Mouse (Mus musculus): ENCODE data around the gene Ear14. TPM values are rescaled to one million over a fixed set of nuclear protein-coding genes. Genes with fewer than 3 reads are reported as not detected.
"Not testable (repeated sequence)": the region's sequence is repeated elsewhere in the genome, so short reads cannot be mapped to it uniquely, and the experiment has no call there.

Ear14 gene
- polyA plus RNA-seq, 1 experiment from 2014 or later: not detected

DNA sequence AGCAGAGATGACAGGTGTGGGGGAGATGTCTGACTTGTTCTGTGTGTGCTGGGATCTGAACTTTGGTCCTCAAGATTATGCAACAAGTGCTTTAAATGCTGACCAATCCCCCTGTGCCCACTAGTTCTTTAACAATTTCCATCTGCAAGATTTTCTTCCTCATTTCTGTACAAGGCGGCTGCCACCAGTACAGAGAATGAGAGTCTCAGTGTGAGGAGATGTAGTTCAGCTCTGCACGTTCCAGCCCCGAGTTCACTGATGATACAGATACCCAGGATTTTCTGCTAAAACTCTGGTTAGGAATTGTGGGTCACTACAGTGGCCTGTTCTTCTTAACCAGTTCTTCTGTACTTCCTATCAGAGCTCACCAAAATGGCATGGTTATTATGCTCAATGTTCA lies 16.9 kb downstream of the Ear14 start:
- not testable (repeated sequence) for H3K4me2 ChIP-seq (ENCODE audit: low read depth, low read length); ATAC-seq (replicated peaks; ENCODE audit: insufficient number of reproducible peaks, low FRiP score, low TSS enrichment, low read depth); H3K4me1 ChIP-seq (ENCODE audit: control insufficient read depth, insufficient read depth, low read length); H3K27ac ChIP-seq (replicated peaks; ENCODE audit: low read depth, low read length); H3K9ac ChIP-seq (replicated peaks; ENCODE audit: low read length); H3K36me3 ChIP-seq (replicated peaks; ENCODE audit: control insufficient read depth, insufficient read depth, low read depth, low read length); H3K4me3 ChIP-seq (ENCODE audit: low read depth, low read length); H3K9me3 ChIP-seq (replicated peaks; ENCODE audit: control insufficient read depth, low read length); DNase-seq (ENCODE audit: low spot score); H3K27me3 ChIP-seq (ENCODE audit: control insufficient read depth, insufficient read depth, low read length)
- WGBS: 90% methylated on average over 3 of the region's 3 CpGs

DNA sequence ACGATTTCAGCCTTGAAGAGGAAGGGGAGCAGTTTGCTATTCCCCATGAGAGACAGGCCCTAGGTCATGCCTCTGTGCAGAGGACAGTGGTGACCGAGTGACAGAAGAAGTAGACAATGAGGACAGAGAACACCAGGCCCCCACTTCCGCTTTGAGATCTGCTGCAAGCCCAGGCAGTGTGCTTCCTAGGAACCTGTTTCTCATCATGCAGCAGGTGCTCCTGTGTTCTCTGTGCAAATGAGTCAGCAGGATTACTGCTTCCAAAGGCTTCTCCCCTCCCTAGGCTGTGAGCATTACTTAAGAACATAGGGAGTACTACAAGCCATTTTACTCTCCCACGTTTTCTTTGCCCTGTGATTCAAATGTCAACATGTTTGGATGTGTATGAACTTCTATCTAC lies 26.5 kb downstream of the Ear14 start:
- not testable (repeated sequence) for H3K4me3 ChIP-seq (ENCODE audit: low read depth, low read length); H3K9ac ChIP-seq (replicated peaks; ENCODE audit: low read length); H3K36me3 ChIP-seq (replicated peaks; ENCODE audit: control insufficient read depth, insufficient read depth, low read depth, low read length); H3K27me3 ChIP-seq (ENCODE audit: control insufficient read depth, insufficient read depth, low read length); DNase-seq (ENCODE audit: low spot score); H3K27ac ChIP-seq (replicated peaks; ENCODE audit: low read depth, low read length); H3K4me2 ChIP-seq (ENCODE audit: low read depth, low read length); ATAC-seq (replicated peaks; ENCODE audit: insufficient number of reproducible peaks, low FRiP score, low TSS enrichment, low read depth); H3K4me1 ChIP-seq (ENCODE audit: control insufficient read depth, insufficient read depth, low read length); H3K9me3 ChIP-seq (replicated peaks; ENCODE audit: control insufficient read depth, low read length)
- 52% methylated on average over 4 of the region's 4 CpGs for WGBS

DNA sequence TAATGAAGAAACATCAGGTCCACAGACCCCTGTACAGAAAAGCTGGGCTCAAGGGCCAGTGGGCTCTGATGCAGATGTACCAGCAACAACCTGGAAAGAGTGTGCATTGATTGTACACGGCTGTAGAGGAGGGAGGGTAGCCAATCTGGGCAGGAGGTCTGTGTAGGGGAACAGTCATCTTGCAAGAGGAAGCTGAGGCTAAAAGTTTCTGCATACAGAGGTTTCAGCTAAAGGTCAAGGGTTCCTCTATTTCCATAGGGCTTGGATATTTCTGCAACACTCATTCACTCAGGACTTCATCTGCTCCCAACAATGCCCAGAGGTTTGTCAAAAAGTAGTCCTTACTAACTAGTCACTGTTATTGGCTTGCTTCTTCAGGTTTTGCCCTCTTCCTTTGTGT lies 34.3 kb downstream of the Ear14 start:
- 84% methylated on average over 1 of the region's 1 CpGs for WGBS
- DNase-seq (ENCODE audit: low spot score); H3K36me3 ChIP-seq (replicated peaks; ENCODE audit: control insufficient read depth, insufficient read depth, low read depth, low read length); H3K27ac ChIP-seq (replicated peaks; ENCODE audit: low read depth, low read length); H3K4me1 ChIP-seq (ENCODE audit: control insufficient read depth, insufficient read depth, low read length); ATAC-seq (replicated peaks; ENCODE audit: insufficient number of reproducible peaks, low FRiP score, low TSS enrichment, low read depth); H3K4me3 ChIP-seq (ENCODE audit: low read depth, low read length); H3K9me3 ChIP-seq (replicated peaks; ENCODE audit: control insufficient read depth, low read length); H3K9ac ChIP-seq (replicated peaks; ENCODE audit: low read length); H3K4me2 ChIP-seq (ENCODE audit: low read depth, low read length); H3K27me3 ChIP-seq (ENCODE audit: control insufficient read depth, insufficient read depth, low read length): not testable (repeated sequence)

DNA sequence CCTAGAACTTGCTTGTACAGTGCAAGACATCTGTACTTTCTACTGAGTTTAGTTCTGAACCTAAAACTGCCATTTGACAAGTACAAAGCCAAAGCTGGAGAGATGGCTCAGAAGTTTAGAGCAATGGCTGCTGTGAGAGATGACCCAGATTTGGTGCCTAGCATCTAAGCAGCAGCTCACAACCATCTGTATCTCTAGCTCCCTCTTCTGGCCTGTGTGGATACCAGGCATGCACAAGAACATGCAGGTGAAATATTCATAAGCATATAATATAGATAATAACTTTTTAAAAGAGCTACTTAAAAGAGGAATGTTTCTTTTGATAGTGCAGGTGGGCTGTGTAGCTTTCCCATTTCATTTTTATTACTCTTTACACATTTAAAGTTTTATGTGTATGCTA lies 37.7 kb downstream of the Ear14 start:
- DNase-seq (ENCODE audit: low spot score) (peak; percentile 67), ATAC-seq (replicated peaks; ENCODE audit: insufficient number of reproducible peaks, low FRiP score, low TSS enrichment, low read depth) (no peak)
- H3K36me3 ChIP-seq (replicated peaks; ENCODE audit: control insufficient read depth, insufficient read depth, low read depth, low read length): no peaks in the 10 kb centered on the region
- H3K9me3 ChIP-seq (replicated peaks; ENCODE audit: control insufficient read depth, low read length): no peaks in the 10 kb centered on the region
- no peak overlapping the region for H3K9ac ChIP-seq (replicated peaks; ENCODE audit: low read length)
- H3K4me1 ChIP-seq (ENCODE audit: control insufficient read depth, insufficient read depth, low read length): no peaks in the 10 kb centered on the region
- no peaks in the 10 kb centered on the region for H3K27me3 ChIP-seq (ENCODE audit: control insufficient read depth, insufficient read depth, low read length)
- H3K4me3 ChIP-seq (ENCODE audit: low read depth, low read length): no peak overlapping the region
- no peak overlapping the region for H3K4me2 ChIP-seq (ENCODE audit: low read depth, low read length)
- H3K27ac ChIP-seq (replicated peaks; ENCODE audit: low read depth, low read length): no peak overlapping the region

DNA sequence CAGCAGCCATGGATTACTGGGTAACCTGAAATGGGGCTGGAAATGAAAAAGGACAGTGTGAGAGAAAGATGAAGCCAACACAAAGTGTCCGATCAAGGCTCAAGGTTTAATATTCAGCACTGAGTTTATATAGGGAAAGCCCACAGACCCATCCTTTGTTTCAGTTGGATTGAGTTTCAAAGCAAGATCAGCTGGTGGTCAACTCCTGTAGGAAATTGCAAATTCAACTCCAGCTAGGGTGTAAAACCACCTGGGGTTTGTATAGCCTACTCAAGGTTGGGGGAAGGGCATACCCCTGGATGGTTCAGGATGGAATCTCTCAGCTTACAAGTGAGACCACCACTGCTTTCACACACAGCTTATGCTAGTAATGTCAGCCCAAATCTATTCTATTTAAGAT lies 44.5 kb downstream of the Ear14 start:
- H3K27ac ChIP-seq (replicated peaks; ENCODE audit: low read depth, low read length): no peak overlapping the region
- no peaks in the 10 kb centered on the region for H3K9me3 ChIP-seq (replicated peaks; ENCODE audit: control insufficient read depth, low read length)
- 86% methylated on average over 1 of the region's 1 CpGs for WGBS
- no peak overlapping the region for H3K4me3 ChIP-seq (ENCODE audit: low read depth, low read length)
- H3K4me1 ChIP-seq (ENCODE audit: control insufficient read depth, insufficient read depth, low read length): no peaks in the 10 kb centered on the region
- no peak overlapping the region for H3K9ac ChIP-seq (replicated peaks; ENCODE audit: low read length)
- H3K36me3 ChIP-seq (replicated peaks; ENCODE audit: control insufficient read depth, insufficient read depth, low read depth, low read length): no peaks in the 10 kb centered on the region
- no peak overlapping the region for H3K4me2 ChIP-seq (ENCODE audit: low read depth, low read length)
- H3K27me3 ChIP-seq (ENCODE audit: control insufficient read depth, insufficient read depth, low read length): no peaks in the 10 kb centered on the region
- ATAC-seq (replicated peaks; ENCODE audit: insufficient number of reproducible peaks, low FRiP score, low TSS enrichment, low read depth): no peak
- no peak for DNase-seq (ENCODE audit: low spot score)

DNA sequence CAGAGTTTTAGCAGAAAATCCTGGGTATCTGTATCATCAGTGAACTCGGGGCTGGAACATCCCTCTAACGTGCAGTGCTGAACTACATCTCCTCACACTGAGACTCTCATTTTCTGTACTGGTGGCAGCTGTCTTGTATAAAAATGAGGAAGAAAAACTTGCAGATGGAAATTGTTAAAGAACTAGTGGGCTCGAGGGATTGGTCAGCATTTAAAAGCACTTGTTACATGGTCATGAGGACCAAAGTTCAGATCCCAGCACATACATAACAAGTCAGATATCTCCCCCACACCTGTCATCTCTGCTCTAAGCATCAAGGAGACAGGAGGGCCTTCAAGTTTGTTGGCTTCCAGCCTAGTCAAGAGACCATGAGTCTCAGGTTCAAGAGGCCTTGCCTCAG lies 47.2 kb downstream of the Ear14 start:
- no peaks in the 10 kb centered on the region for H3K27me3 ChIP-seq (ENCODE audit: control insufficient read depth, insufficient read depth, low read length)
- no peak overlapping the region for H3K9ac ChIP-seq (replicated peaks; ENCODE audit: low read length)
- no peaks in the 10 kb centered on the region for H3K4me1 ChIP-seq (ENCODE audit: control insufficient read depth, insufficient read depth, low read length)
- H3K36me3 ChIP-seq (replicated peaks; ENCODE audit: control insufficient read depth, insufficient read depth, low read depth, low read length): no peaks in the 10 kb centered on the region
- H3K4me2 ChIP-seq (ENCODE audit: low read depth, low read length): no peak overlapping the region
- no peak overlapping the region for H3K4me3 ChIP-seq (ENCODE audit: low read depth, low read length)
- 81% methylated on average over 3 of the region's 3 CpGs for WGBS
- H3K27ac ChIP-seq (replicated peaks; ENCODE audit: low read depth, low read length): no peak overlapping the region
- H3K9me3 ChIP-seq (replicated peaks; ENCODE audit: control insufficient read depth, low read length): no peaks in the 10 kb centered on the region
- DNase-seq (ENCODE audit: low spot score) (no peak), ATAC-seq (replicated peaks; ENCODE audit: insufficient number of reproducible peaks, low FRiP score, low TSS enrichment, low read depth) (no peak)

DNA sequence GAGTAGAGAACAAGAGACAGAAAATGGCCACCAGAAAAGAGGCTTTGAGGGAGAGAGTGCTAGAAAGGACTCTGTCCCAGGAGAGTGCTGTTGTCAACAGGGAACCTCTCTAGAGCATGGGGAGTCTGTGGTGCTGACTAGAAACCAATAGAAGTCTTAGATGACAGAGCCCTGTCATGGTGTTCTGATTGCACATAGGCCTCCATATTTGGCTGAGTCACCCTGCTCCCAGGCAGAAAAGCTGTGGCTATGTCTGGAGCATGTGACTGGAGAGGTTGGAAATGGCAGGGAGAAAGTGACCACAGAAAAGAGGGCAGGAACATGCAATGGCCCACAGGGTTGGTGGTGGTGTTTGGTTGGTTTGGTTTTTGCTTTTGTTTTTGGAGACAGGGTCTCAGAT lies 49.0 kb downstream of the Ear14 start:
- H3K36me3 ChIP-seq (replicated peaks; ENCODE audit: control insufficient read depth, insufficient read depth, low read depth, low read length); H3K9ac ChIP-seq (replicated peaks; ENCODE audit: low read length); H3K9me3 ChIP-seq (replicated peaks; ENCODE audit: control insufficient read depth, low read length); ATAC-seq (replicated peaks; ENCODE audit: insufficient number of reproducible peaks, low FRiP score, low TSS enrichment, low read depth); H3K4me1 ChIP-seq (ENCODE audit: control insufficient read depth, insufficient read depth, low read length); DNase-seq (ENCODE audit: low spot score); H3K27me3 ChIP-seq (ENCODE audit: control insufficient read depth, insufficient read depth, low read length); H3K4me2 ChIP-seq (ENCODE audit: low read depth, low read length); H3K4me3 ChIP-seq (ENCODE audit: low read depth, low read length); H3K27ac ChIP-seq (replicated peaks; ENCODE audit: low read depth, low read length): not testable (repeated sequence)

DNA sequence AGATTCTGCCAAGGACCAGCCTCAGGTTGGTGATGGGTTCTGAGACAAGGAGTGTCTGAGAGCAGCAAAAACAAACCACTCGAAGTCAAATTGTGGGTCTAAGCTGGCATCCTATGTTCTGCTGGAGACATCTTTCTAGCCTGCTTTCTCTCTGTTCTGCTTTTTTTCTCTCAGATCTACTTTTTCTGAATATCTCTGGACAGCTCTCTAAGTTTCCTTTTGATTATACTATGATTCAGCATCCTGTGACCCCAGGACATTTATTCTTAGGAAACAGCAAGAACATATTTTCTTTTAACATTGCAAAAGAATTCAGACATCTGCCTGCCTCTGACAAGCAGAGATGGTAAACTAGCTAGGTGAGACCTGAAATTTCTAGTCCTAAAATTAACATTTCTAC lies 50.4 kb downstream of the Ear14 start:
- WGBS: 85% methylated on average over 1 of the region's 1 CpGs
- ATAC-seq (replicated peaks; ENCODE audit: insufficient number of reproducible peaks, low FRiP score, low TSS enrichment, low read depth) (no peak), DNase-seq (ENCODE audit: low spot score) (no peak)
- no peaks in the 10 kb centered on the region for H3K4me1 ChIP-seq (ENCODE audit: control insufficient read depth, insufficient read depth, low read length)
- H3K27ac ChIP-seq (replicated peaks; ENCODE audit: low read depth, low read length): no peak overlapping the region
- no peaks in the 10 kb centered on the region for H3K9me3 ChIP-seq (replicated peaks; ENCODE audit: control insufficient read depth, low read length)
- no peak overlapping the region for H3K9ac ChIP-seq (replicated peaks; ENCODE audit: low read length)
- H3K4me2 ChIP-seq (ENCODE audit: low read depth, low read length): no peak overlapping the region
- H3K4me3 ChIP-seq (ENCODE audit: low read depth, low read length): no peak overlapping the region
- no peaks in the 10 kb centered on the region for H3K36me3 ChIP-seq (replicated peaks; ENCODE audit: control insufficient read depth, insufficient read depth, low read depth, low read length)
- H3K27me3 ChIP-seq (ENCODE audit: control insufficient read depth, insufficient read depth, low read length): no peaks in the 10 kb centered on the region

Measured in embryonic facial prominence, embryonic 11.5 days (tissue).